Mouse (Mus musculus): ENCODE measurements around the gene Mcrip2. TPM values are rescaled to one million over a fixed set of nuclear protein-coding genes. Genes with fewer than 3 reads are reported as not detected.

Gene Mcrip2
- polyA plus RNA-seq, 1 experiment from 2014 or later = 7.3 TPM

- 39% methylated on average over 8 of the region's 8 CpGs for WGBS
- Histone ChIP-seq H3K27ac (replicated peaks; ENCODE audit: low read depth, low read length) (no peak overlapping the region), H3K4me3 (ENCODE audit: low read depth, low read length) (peak overlapping the region; percentile 53), H3K4me1 (ENCODE audit: control insufficient read depth, insufficient read depth, low read length) (peaks cover 20% of the 10 kb centered on the region), H3K36me3 (replicated peaks; ENCODE audit: control insufficient read depth, insufficient read depth, low read depth, low read length) (no peaks in the 10 kb centered on the region; the same call in none of the 2 replicates), H3K4me2 (ENCODE audit: low read depth, low read length) (peak overlapping the region; percentile 42), H3K27me3 (ENCODE audit: control insufficient read depth, insufficient read depth, low read length) (no peaks in the 10 kb centered on the region), H3K9me3 (replicated peaks; ENCODE audit: control insufficient read depth, low read length) (no peaks in the 10 kb centered on the region), H3K9ac (replicated peaks; ENCODE audit: low read length) (peak overlapping the region; percentile 80)
- no peak for ATAC-seq (replicated peaks; ENCODE audit: insufficient number of reproducible peaks, low FRiP score, low TSS enrichment, low read depth)
- DNase-seq (ENCODE audit: low spot score) = no peak
These were observed 39.0 kb downstream of the Mcrip2 start for GRCm38 (mm10) chr17:25829558-25830017.

DNA sequence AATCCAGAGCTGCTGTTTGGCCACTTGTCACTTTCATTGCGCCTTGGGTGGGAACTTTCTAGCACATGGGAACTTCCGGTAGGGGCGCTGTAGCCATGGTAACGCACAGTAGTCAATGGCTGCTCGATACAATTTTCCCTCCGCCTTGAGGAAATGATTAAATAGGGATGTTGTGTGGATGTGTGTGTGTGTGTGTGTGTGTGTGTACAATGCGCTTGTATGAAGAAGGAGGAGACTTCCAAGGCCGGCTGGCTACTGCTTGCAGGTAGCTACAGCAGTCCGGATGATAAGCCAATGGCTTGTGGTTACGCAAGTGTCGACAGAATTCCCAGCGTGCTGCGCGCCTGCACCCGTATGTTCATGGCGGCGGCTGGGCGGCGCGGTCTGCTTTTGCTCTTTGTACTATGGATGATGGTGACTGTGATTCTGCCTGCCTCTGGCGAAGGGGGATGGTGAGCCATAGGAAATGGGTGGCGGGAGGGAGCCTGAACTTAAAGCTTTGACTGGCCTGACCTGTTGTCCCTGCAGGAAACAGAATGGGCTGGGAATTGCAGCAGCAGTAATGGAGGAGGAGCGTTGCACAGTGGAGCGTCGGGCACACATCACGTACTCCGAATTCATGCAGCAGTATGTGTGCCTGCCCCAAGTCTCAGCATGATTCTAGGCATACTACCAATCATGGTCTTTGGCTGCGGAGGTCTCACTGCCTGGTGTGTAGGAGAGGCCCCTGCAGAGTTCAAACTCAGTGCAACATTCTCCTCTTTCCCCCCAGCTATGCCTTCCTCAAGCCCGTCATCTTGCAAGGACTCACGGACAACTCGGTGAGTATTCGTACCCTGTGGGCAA is 39.6 kb downstream of the Mcrip2 start, which contains the start of gene Jmjd8:
TSS of gene Jmjd8 (plus strand) at position 156 of the 846 bp plus-strand sequence.
- Histone ChIP-seq H3K9ac (replicated peaks; ENCODE audit: low read length) (peak within 1 kb of the TSS; percentile 80), H3K4me3 (ENCODE audit: low read depth, low read length) (peak within 1 kb of the TSS; percentile 53), H3K4me2 (ENCODE audit: low read depth, low read length) (peak within 1 kb of the TSS; percentile 42), H3K4me1 (ENCODE audit: control insufficient read depth, insufficient read depth, low read length) (peaks cover 20% of the 10 kb centered on the region), H3K9me3 (replicated peaks; ENCODE audit: control insufficient read depth, low read length) (no peaks in the 10 kb centered on the region), H3K27ac (replicated peaks; ENCODE audit: low read depth, low read length) (peak within 1 kb of the TSS; percentile 68), H3K27me3 (ENCODE audit: control insufficient read depth, insufficient read depth, low read length) (no peaks in the 10 kb centered on the region), H3K36me3 (replicated peaks; ENCODE audit: control insufficient read depth, insufficient read depth, low read depth, low read length) (no peaks in the 10 kb centered on the region; the same call in none of the 2 replicates)
- DNase-seq (ENCODE audit: low spot score) (peak; percentile 84), ATAC-seq (replicated peaks; ENCODE audit: insufficient number of reproducible peaks, low FRiP score, low TSS enrichment, low read depth) (peak; percentile 20; the same call in 1 of the 2 replicates)
- 1% methylated on average over 32 of the region's 32 CpGs for WGBS

GRCm38 (mm10) chr17:25828223-25828594 is 40.4 kb downstream of the Mcrip2 start:
- Histone ChIP-seq H3K36me3 (replicated peaks; ENCODE audit: control insufficient read depth, insufficient read depth, low read depth, low read length) (no peaks in the 10 kb centered on the region; the same call in none of the 2 replicates), H3K9me3 (replicated peaks; ENCODE audit: control insufficient read depth, low read length) (no peaks in the 10 kb centered on the region), H3K9ac (replicated peaks; ENCODE audit: low read length) (peak overlapping the region; percentile 80; the same call in 1 of the 2 replicates), H3K27me3 (ENCODE audit: control insufficient read depth, insufficient read depth, low read length) (no peaks in the 10 kb centered on the region), H3K27ac (replicated peaks; ENCODE audit: low read depth, low read length) (no peak overlapping the region), H3K4me1 (ENCODE audit: control insufficient read depth, insufficient read depth, low read length) (peaks cover 18% of the 10 kb centered on the region), H3K4me2 (ENCODE audit: low read depth, low read length) (peak overlapping the region; percentile 42), H3K4me3 (ENCODE audit: low read depth, low read length) (no peak overlapping the region)
- DNase-seq (ENCODE audit: low spot score) = no peak
- no peak for ATAC-seq (replicated peaks; ENCODE audit: insufficient number of reproducible peaks, low FRiP score, low TSS enrichment, low read depth)
- 84% methylated on average over 8 of the region's 8 CpGs for WGBS

DNA sequence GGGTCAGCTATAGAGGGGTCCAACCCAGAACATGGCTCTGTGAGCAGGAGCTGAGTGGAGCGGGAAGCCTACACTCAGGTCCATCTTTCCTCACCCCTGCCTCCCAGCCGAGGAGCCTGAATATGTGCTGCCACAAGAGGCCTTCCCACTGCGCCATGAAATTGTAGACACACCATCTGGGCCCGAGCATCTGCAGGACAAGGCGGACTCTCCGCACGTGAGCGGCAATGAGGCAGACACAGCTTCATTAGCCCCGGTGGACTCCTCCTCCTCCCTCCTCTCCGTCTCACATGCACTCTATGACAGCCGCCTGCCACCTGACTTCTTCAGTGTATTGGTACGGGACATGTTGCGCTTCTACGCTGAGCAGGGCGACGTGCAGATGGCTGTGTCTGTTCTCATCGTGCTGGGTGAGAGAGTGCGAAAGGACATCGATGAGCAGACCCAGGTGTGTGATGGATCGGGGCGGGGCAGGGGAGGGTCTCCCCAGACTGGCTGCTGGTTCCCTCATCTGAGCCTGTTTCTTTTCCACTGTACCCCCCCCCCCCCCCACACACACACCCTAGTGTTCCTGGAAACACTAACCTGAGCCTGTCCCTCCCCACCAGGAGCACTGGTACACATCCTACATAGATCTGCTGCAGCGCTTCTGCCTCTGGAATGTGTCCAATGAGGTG is 40.9 kb downstream of the Mcrip2 start:
- H3K27me3 ChIP-seq (ENCODE audit: control insufficient read depth, insufficient read depth, low read length) = no peaks in the 10 kb centered on the region
- H3K9me3 ChIP-seq (replicated peaks; ENCODE audit: control insufficient read depth, low read length) = no peaks in the 10 kb centered on the region
- H3K4me1 ChIP-seq (ENCODE audit: control insufficient read depth, insufficient read depth, low read length) = peaks cover 18% of the 10 kb centered on the region
- H3K4me3 ChIP-seq (ENCODE audit: low read depth, low read length) = no peak overlapping the region
- no peak overlapping the region for H3K9ac ChIP-seq (replicated peaks; ENCODE audit: low read length)
- WGBS = 95% methylated on average over 22 of the region's 22 CpGs
- no peak overlapping the region for H3K4me2 ChIP-seq (ENCODE audit: low read depth, low read length)
- DNase-seq (ENCODE audit: low spot score) (no peak), ATAC-seq (replicated peaks; ENCODE audit: insufficient number of reproducible peaks, low FRiP score, low TSS enrichment, low read depth) (no peak)
- no peak overlapping the region for H3K27ac ChIP-seq (replicated peaks; ENCODE audit: low read depth, low read length)
- H3K36me3 ChIP-seq (replicated peaks; ENCODE audit: control insufficient read depth, insufficient read depth, low read depth, low read length) = no peaks in the 10 kb centered on the region; the same call in none of the 2 replicates

DNA sequence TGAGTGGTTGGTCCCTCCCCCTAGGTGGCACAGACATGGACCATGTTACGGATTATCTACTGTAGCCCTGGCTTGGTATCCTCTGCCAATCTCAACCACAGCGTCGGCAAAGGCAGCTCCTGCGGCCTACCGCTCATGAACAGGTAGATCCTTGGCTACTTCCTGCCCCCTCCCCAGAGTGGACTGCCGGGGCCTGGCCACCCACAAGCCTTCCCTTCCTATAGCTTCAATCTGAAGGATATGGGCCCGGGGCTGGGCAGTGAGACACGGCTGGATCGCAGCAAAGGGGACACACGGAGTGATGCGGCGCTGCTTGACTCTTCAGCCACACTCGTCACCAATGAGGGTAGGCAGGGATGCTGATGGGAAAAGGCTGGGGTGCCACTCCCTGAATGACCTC is 41.6 kb downstream of the Mcrip2 start:
- peaks cover 18% of the 10 kb centered on the region for H3K4me1 ChIP-seq (ENCODE audit: control insufficient read depth, insufficient read depth, low read length)

DNA sequence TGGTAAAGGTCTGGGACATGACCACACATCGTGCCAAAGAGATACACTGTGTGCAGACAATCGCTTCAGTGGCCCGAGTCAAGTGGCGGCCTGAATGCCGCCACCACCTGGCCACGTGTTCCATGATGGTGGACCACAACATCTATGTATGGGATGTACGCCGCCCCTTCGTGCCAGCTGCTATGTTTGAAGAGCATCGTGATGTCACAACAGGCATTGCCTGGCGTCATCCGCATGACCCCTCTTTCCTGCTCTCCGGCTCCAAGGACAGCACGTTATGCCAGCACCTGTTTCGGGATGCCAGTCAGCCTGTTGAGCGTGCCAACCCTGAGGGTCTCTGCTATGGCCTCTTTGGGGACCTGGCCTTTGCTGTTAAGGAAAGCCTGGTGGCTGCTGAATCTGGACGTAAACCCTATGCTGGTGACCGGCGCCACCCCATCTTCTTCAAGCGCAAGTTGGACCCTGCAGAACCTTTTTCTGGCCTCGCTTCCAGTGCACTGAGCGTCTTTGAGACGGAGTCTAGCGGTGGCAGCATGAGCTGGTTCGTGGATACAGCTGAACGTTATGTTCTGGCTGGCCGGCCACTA is 42.5 kb downstream of the Mcrip2 start:
- H3K9ac ChIP-seq (replicated peaks; ENCODE audit: low read length) = no peak overlapping the region
- DNase-seq (ENCODE audit: low spot score) = no peak
- no peak overlapping the region for H3K27ac ChIP-seq (replicated peaks; ENCODE audit: low read depth, low read length)
- H3K9me3 ChIP-seq (replicated peaks; ENCODE audit: control insufficient read depth, low read length) = no peaks in the 10 kb centered on the region
- no peaks in the 10 kb centered on the region; the same call in none of the 2 replicates for H3K36me3 ChIP-seq (replicated peaks; ENCODE audit: control insufficient read depth, insufficient read depth, low read depth, low read length)
- H3K27me3 ChIP-seq (ENCODE audit: control insufficient read depth, insufficient read depth, low read length) = no peaks in the 10 kb centered on the region
- 96% methylated on average over 27 of the region's 27 CpGs for WGBS
- H3K4me3 ChIP-seq (ENCODE audit: low read depth, low read length) = no peak overlapping the region
- no peak overlapping the region for H3K4me2 ChIP-seq (ENCODE audit: low read depth, low read length)
- H3K4me1 ChIP-seq (ENCODE audit: control insufficient read depth, insufficient read depth, low read length) = peaks cover 13% of the 10 kb centered on the region
- no peak for ATAC-seq (replicated peaks; ENCODE audit: insufficient number of reproducible peaks, low FRiP score, low TSS enrichment, low read depth)

More for the DNA sequence above, 41.6 kb downstream of the Mcrip2 start:
- no peaks in the 10 kb centered on the region; the same call in none of the 2 replicates for H3K36me3 ChIP-seq (replicated peaks; ENCODE audit: control insufficient read depth, insufficient read depth, low read depth, low read length)
- ATAC-seq (replicated peaks; ENCODE audit: insufficient number of reproducible peaks, low FRiP score, low TSS enrichment, low read depth) = no peak
- DNase-seq (ENCODE audit: low spot score) = no peak
- no peak overlapping the region for H3K27ac ChIP-seq (replicated peaks; ENCODE audit: low read depth, low read length)
- H3K9ac ChIP-seq (replicated peaks; ENCODE audit: low read length) = no peak overlapping the region
- H3K9me3 ChIP-seq (replicated peaks; ENCODE audit: control insufficient read depth, low read length) = no peaks in the 10 kb centered on the region
- H3K4me2 ChIP-seq (ENCODE audit: low read depth, low read length) = no peak overlapping the region
- no peak overlapping the region for H3K4me3 ChIP-seq (ENCODE audit: low read depth, low read length)
- 95% methylated on average over 13 of the region's 13 CpGs for WGBS
- no peaks in the 10 kb centered on the region for H3K27me3 ChIP-seq (ENCODE audit: control insufficient read depth, insufficient read depth, low read length)

GRCm38 (mm10) chr17:25825311-25825710 is 43.3 kb downstream of the Mcrip2 start:
- 90% methylated on average over 6 of the region's 6 CpGs for WGBS
- DNase-seq (ENCODE audit: low spot score) (no peak), ATAC-seq (replicated peaks; ENCODE audit: insufficient number of reproducible peaks, low FRiP score, low TSS enrichment, low read depth) (no peak)
- no peaks in the 10 kb centered on the region; the same call in none of the 2 replicates for H3K36me3 ChIP-seq (replicated peaks; ENCODE audit: control insufficient read depth, insufficient read depth, low read depth, low read length)
- H3K4me3 ChIP-seq (ENCODE audit: low read depth, low read length) = no peak overlapping the region
- H3K9ac ChIP-seq (replicated peaks; ENCODE audit: low read length) = no peak overlapping the region
- H3K4me2 ChIP-seq (ENCODE audit: low read depth, low read length) = no peak overlapping the region
- peaks cover 13% of the 10 kb centered on the region for H3K4me1 ChIP-seq (ENCODE audit: control insufficient read depth, insufficient read depth, low read length)
- H3K27me3 ChIP-seq (ENCODE audit: control insufficient read depth, insufficient read depth, low read length) = peaks cover under 1% of the 10 kb centered on the region; the same call in 1 of the 2 replicates
- H3K9me3 ChIP-seq (replicated peaks; ENCODE audit: control insufficient read depth, low read length) = no peaks in the 10 kb centered on the region
- no peak overlapping the region for H3K27ac ChIP-seq (replicated peaks; ENCODE audit: low read depth, low read length)
